Mouse (Mus musculus) liver, embryonic 14.5 days (tissue): Measurements from ENCODE around the gene Sap18b.

Source experiments
- CTCF ChIP-seq: IDR thresholded peaks from 2 replicates; pipeline ENCODE4 v1.5.1; 2016; ENCODE audit warnings: antibody characterized with exemption, low read depth, control low read depth
- EP300 ChIP-seq: IDR thresholded peaks from 2 replicates; pipeline ENCODE4 v1.6.1; 2016; ENCODE audit warnings: antibody characterized with exemption, low read depth

GRCm38 (mm10) chr8:95810184-95810591 is 15.0 kb upstream of the Sap18b start:
- TF ChIP-seq CTCF (no peak), EP300 (no peak)
